Mouse (Mus musculus) cerebellum, postnatal 10 days (tissue): ENCODE measurements around the gene Myo1c.

Experiments used
- DNase-seq, 2 experiments: peaks; one replicate each; pipeline ENCODE4 v3.0.0; 2021; ENCODE audit warnings: mixed read lengths in 2 of 2

Gene Myo1c

DNA sequence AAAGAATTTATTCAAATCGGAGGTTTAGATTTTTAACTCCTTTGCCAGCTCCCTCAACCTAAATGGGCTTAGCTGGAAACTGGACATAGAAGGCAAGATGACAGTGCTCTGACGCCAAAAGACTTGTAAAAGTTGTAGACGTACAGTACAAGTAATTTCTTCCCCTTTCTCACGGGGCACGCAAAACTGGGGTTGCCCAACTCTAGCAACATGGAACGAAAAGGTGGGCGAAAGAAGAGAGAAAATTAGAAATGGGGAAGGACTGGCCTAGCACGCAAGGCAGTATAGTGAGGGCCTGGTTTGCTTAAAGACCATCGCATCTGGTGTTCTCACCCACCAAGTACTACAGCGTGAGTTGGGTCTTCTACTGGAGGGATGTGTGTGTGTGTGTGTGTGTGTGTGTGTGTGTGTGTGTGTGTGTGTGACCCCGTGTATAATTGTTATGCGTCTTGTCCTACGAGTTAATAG is 688 bp downstream of the Myo1c start:
- DNase-seq, result no peak

DNA sequence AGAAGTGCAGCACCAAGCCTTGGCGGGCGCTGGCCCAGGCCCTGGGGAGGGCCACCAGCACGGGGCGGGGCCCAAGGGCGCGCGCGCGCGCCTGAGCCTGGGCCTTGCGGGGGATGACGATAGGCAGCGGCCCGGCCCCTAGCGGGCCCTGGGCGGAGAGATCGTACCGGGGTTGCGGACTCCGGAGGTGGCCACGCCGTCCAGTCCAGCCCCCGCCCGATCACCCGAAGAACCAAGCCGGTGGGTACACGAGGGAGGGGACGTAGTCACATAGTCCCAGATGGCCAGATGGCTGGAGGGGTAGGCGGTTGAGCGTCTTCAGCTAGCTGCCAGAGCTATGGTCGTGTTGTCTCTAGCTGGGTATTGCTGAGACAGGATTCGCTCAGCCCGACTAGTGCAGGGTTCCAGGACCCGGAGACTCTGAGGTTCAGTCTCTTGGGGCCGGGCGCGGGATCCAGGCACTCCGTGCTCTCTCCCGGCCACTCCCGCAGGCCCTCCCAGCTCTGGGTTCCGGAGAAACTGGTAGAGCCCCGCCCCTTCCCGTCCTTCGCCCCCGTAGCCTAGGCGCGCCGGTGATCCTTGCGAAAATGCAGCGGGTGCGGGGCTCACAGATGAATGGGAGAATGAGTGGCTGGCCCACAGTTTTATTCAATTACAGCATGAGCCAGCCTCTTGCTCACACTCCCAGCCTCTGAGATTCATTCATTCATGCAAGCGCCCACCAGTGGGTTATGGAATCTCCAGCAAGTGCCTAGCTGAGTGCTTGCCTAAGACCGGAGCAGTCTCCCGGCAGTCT is 1.3 kb downstream of the Myo1c start:
- DNase-seq, result peak; percentile 78 to 81

DNA sequence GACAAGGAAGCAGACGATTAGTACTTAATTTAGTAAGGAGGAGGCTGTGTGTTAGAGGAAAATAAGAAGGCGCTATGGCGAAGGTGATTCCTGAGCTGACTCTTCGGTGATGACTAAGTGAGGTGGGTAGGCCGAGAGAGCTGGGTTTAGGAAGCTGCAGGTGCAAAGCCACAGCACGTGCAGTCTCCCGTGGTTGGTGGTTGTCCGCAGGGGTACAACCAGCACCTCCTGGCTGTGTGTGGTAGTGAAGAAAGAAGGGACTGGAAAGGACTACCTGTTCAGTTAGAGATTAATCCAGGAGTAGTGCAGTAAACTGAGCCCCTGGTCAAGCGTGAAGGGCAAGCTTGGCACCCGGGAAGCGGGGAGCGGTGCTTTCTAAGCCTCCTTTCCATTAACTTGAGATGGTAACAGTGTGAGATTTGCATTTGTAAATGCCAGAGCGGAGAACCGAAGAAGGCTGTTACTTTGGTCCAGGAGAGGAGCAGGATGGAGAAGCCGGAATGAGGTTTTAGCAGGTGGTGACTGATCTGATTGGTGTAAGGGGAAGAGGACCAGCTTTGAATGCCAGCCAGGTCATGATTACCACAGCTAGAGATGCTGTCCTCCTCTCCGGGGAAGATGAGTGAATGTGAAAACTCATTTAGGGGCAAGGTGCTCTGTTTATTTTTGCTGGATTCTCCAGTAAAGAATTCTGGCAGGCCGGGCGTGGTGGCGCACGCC is 2.1 kb downstream of the Myo1c start:
- DNase-seq, result peak in 1 of 2 experiments; percentile 5

DNA sequence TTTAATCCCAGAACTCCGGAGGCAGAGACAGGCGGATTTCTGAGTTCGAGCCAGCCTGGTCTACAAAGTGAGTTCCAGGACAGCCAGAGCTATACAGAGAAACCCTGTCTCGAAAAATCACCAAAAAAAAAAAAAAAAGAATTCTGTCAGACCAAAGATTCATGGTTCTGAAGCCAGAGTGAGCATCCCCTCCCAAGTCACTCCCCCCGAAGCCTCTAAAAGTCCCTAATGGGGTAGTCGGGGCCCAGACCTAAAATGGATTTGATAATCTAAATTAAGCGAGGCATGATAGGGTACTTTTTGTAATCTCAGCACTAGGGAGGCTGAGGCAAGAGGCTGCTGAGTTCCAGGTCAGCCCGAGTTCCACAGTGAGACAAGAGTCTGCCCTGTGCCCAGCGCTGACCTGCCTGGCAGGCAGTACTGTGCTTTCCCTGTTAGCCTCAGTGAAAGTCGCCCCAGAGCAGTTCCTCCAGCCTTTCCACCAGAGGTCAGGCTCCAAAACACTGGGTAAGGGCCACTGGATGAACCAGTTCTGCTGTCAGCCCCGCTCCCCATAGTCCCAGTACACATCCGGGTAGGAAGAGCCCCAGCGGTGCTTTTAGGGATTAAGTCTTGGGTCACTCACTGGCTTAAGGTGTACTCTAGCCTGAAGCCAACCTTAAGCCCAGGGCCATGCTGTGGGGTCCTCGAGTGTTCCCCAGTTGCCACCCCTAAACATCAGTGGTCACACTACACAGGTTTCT is 2.8 kb downstream of the Myo1c start:
- DNase-seq, result peak in 1 of 2 experiments; percentile 16

DNA sequence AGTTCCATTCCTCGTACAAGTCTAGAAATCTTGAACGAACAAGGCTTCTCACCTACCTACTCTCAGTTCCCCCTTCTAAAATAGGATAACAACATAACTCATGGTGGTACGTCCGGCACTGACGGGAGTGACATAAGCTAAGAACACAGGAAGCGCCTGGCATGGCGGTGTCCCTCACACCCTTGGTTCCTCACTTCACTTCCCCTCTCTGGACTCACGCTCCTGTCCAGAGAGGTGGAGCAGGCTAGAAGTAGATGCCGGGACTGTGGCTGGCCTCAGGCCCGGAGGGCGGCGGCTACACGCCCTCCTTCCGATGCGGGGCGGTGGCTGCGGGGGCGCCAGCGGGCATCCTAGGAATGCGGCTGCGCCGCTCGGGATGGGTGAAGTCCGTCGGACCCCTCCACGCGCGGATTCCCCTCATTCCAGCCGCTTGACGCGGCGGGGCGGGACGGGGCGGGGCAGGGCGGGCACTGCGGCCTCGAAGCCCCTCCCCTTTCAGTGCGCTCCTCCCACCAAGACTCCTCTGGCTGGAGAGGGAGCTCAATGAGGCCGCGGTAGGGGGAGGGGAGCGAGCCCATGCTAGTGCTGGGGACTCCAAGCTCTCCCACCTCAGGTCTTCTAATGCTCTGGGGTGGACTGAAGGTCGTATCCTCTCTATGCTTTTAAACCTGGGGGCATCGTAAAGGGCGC is 3.6 kb downstream of the Myo1c start:
- peak; percentile 80 to 83 for DNase-seq

DNA sequence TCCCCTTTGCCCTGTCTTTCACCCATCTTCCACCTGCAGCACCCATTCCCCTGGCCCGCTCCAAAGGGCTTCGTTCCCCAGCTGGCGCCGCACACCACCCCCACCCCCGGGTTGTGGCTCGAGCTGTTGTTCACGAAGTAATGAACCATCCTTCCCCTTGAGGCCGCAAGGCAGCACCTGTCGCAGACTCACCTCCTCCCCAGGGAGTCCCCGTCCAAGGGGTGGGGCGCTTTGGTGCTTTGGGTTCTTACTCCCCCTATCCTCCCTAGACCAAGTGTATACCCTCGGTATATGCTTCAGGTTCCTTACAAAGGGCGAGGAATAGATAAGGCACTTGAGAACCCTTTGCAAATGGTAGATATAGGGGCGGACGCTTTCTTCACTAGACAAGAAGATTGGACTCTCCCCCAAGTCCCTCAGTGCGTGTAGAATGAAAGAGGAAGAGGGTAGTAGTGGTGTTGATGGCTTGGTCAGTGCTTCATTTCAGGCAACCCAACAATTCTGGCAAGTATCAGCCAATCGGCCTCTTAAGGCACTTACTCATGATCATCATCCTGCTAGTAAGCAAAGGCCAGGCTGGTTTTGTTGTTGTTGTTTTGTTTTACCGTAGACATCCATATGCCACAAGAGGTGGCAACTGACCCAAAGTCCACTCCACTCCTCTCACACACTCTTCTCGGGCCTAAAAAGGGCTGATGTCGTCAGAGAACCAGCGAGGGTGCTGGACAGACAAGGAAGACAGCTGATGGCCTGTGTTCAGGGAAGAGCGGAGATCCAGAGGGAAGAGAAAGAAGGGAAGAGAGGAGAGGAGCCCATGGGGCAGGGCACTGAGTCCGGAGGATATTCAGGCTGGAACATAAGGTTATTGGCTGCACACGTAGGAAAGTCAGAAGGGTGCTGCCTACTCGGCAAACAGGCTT is 4.4 kb downstream of the Myo1c start:
- DNase-seq, result peak in 1 of 2 experiments; percentile 43

DNA sequence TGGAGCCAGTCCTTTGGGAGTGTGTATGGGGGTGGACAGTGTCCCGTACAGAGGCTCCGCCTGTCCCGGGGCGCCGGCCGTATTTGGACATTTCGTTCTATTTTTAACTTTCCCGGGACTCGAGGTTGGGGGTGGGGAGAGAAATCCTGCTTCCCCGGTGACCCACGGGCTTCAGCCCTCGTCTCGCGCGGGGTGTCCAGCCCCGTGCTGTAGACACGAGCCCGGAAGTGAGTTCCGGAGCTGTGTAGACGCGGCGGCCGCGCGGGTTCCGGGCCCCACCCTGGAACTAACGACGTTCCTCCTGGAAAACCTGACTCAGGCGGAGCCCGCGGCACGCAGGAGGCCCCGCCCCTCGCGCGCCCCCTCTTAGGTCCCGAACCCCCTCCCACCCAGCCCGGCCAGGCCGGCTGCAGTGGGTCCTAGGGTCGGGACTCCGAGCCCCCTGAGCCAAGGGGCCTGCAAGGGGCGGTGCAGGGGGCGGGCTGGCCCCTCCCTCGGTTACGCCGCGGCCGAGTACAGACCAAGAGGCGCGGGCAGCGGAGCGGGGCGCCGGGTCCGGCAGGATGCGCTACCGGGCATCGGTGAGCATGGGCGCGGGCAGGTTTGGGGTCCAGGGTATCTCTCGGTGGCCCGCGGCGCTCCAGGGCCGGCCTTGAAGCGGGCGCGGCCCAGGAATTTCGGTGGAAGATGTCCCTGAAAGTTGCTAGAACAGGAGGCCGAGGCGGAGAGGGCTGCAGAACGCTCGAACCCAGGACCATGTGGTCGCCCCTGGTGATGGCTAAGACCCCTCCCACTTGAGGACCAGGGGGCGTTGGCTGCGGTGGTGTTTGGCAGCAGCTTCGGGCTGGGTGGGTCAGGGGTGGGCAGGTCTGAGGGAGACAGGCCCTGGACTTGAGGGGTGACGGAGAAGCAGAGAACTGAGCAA is 5.6 kb downstream of the Myo1c start:
- DNase-seq, result peak; percentile 70 to 72

DNA sequence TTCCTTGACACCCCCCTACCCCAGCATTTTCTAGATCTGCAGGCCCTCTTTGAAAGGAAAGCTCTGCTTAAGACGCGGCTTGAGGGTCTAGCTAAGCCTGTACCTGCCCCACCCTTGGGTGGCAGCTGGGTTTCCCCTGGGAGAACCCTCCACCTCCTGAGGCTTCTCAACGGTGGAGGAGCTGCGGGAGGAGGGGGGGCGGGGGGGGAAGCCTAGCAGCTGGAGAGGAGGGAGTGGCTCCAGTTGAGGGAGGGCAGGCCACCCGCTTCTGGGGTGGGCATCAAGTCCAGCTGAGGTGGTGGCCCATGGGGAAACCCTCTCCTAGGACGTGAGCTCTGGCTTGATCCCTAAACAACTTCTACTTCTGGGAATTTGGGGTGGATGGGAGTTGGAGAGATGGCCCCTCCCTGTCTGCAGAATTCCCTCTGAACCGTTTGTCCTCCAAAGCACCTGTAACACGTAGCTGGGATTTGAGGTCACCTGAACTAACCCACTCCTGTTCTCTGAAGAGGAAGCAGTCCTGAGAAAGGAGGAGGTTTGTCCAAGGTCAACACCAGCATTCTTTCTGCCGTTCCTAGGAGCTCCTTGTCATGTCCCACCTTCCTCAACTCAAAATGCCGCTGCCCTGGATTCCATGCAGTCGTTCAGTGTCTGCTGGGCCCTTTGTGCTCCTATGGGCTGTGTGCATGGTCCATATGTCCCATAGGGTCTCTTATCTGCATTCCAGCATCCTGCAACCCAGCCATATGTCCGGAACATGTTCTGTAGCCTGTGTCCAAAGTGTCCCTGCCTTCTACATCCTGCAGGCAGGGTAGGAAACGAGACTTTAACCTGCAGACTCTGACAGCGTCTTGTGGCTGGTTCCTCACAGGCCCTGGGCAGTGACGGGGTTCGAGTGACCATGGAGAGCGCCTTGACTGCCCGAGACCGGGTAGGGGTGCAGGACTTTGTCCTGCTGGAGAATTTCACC is 6.6 kb downstream of the Myo1c start:
- DNase-seq, result peak in 1 of 2 experiments; percentile 21

DNA sequence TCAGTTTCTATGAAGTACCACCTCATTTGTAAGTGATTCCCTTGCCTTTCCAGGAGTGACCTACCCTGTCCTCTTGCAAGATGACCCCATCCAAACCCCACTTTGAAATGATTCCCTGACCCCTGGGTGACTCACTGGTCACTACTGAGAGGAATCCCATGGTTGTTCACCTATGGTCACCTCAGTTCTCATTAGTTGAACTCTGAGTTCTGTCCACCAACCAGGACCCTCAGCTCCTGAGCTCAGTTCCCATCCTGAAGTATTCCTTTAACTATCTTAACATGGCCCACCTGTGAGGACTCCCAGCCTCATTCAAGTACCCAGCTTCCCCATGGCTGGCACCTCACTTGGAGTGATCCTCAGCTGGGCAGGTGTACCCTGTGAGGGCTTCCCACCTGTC is 7.5 kb downstream of the Myo1c start:
- no peak for DNase-seq

DNA sequence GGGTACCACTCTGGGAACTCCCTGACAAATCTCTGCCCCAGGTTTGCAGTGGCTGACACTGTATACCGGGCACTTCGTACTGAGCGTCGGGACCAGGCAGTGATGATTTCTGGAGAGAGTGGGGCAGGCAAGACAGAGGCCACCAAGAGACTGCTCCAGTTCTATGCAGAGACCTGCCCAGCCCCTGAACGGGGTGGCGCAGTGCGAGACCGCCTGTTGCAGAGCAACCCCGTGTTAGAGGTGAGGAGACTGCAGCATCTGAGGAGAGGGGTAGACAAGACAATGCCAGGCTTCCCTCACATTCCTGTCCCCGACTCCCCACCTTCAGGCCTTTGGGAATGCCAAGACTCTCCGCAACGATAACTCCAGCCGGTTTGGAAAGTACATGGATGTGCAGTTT is 8.0 kb downstream of the Myo1c start:
- DNase-seq, result no peak

DNA sequence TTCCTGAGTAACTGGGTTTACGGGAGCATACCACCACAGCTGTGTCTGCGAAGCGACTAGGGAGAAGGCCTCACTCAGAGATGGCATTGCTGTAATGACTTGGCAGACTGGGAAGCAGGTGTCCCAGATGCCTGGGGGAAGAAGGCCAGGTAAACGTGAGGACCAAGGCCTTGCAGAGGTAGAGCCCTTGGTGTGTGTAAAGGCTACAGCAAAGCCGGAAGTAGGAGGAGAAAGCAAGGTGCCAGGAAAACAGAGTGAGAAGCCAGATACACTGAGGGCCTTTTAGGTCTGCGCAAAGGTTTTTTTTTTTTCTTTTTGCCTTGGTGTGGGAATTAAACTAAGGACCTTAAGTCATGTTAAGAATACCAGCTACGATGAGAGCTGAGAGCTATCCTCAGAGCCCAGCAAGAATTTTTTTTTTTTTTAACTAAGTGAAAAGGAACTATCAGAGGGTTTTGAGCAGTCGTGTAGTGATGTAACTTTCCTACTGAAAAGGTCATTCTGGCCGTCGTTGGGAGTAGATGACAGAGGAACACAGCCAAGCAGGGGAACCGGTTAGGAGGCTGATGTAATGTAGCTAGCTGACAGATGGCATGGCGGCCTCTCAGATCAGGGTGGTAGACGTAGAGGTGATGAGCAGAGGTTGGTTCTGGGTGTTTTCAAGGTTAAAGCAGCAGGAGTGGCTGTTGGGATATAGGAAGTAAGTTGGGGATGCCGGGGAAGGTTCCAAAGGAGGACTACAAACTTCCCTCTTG is 8.9 kb downstream of the Myo1c start:
- no peak for DNase-seq

DNA sequence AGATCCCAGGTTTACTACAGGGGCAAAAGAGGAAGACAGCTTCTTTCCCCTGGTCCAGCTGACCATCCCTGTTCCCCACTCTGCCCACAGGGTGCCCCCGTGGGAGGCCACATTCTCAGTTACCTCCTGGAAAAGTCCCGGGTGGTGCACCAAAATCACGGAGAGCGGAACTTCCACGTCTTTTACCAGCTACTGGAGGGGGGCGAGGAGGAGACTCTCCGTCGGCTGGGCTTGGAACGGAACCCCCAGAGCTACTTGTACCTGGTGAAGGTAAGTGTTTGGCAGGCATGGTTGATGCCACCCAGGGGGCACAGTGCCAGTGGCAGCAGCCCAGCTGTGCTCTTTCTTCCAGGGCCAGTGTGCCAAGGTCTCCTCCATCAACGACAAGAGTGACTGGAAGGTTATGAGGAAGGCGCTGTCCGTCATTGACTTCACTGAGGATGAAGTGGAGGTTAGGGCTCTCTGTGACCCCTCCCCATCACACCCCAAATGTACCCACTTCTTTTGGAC is 9.8 kb downstream of the Myo1c start:
- DNase-seq, result peak in 1 of 2 experiments; percentile 11

DNA sequence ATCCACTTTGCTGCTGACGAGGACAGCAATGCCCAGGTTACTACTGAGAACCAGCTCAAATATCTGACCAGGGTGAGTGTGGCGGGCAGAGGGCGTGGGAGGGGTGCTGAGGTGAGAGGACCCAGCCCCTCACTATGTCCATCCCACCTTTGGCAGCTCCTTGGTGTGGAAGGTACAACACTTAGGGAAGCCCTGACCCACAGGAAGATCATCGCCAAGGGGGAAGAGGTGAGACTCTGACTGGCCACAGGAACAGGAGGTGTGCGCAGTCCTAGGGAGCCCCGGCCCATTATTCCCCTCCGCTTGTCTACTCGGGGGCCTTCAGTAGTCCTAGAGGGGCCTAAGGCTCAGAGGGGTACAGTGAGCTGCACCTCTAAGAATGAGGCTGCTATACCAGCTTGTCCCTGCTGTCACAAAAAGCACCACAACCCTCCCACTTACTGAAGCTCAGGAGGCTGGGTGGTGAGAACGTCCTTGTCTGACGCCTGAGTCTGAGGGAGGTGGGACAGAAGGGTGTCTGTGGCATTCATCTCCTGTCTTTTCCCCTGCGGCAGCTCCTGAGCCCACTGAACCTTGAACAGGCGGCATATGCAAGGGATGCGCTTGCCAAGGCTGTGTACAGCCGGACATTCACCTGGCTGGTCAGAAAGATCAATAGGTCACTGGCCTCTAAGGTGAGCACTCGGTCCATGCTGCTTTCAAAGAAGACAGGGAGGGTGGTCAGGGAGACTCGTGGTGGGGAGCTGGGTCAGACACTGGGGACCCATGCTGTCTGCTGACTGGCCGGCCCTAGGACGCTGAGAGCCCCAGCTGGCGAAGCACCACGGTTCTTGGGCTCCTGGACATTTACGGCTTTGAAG is 10.9 kb downstream of the Myo1c start:
- no peak for DNase-seq

DNA sequence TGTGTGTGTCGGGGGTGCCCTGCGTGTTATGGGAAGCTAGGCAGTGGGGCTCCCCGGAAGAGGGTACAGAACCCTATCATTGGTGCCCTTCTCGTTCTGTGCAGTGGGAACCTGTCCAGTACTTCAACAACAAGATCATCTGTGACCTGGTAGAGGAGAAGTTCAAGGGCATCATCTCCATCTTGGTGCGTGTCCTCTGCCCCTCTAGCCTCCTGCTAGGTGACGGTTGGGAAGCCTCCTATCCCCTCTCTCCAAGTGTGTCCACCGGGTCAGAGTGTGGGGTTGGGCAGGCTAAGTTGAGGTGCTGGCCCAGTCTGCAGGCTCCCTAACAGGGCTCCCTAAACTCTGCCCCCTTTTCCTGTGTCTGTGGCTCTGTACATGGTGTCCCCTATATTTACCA is 11.8 kb downstream of the Myo1c start:
- no peak for DNase-seq

DNA sequence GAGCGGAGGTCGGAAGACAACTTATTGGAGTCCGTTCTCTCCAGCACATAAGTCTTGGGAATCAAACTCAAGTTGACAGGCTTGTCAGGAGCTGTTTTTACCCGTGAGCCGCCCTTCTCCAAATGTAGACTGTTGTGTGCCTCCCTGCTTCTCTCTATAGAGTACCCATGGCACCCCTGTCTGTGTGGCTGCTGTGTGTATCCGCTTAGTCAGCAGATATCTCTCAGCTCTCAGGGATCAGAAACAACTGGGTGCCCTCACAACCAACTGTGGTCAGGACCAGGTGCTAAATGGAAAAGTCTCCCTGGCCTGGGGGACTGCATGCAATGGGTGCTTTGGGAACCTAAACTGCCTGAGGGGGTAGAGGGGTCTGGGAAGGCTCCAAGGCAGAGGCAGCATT is 16.0 kb downstream of the Myo1c start:
- no peak for DNase-seq

DNA sequence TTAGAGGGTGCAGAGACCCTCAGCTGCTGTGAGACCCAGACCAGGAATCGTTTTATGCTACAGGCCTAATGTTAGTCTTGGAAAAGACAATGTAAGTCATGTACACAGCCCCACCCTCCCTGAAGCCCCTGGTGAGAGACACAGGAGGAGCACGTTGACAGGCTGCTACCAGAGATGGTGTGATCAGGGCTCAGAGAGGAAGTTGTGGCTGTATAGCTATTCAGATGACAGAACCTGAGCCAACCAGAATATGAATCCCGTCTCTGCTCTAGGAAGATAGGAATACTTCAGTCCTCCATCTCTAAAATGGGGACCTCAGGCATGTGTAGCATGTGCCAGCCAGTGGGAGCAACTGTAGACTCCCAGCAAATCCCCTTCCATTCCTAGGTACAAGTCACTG is 18.3 kb downstream of the Myo1c start:
- no peak for DNase-seq

DNA sequence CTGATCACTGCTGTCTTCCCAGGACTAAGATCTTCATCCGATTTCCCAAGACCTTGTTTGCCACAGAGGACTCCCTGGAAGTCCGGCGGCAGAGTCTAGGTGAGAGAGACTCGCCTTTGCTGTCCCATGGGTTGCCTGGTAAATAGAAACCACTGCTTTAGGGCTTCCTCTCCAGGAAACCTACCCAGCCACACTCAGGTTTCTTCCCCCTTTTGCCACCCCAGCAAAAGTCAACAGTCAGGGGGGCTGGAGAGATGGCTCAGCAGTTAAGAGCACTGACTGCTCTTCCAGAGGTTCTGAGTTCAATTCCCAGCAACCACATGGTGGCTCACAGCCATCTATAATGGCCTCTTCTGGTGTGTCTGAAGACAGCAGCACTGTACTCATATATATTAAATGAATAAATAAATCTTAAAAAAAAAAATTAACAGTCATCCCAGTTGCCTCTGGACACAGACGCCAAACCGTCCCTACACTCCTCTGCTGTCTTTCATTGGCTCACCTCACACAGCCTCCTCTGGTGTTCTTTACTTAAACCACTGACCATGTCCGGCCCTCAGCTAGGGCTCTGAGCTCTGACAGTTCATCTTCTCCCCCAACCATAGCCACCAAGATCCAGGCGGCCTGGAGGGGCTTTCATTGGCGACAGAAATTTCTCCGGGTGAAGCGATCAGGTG is 19.0 kb downstream of the Myo1c start:
- DNase-seq, result no peak
